Mouse (Mus musculus) left cerebral cortex, postnatal 10 days (tissue): ENCODE results near the gene Lrrk2. TPM values are rescaled to one million over a fixed set of nuclear protein-coding genes. Genes with fewer than 3 reads are reported as not detected.

Experiments used
- DNase-seq, 2 experiments: peaks; one replicate each; pipeline ENCODE4 v3.0.0; 2021 to 2022; ENCODE audit warnings: low spot score in 2 of 2, mixed read lengths in 1 of 2; ENCODE audit errors: extremely low spot score in 1 of 2
- intact Hi-C: fragments of 180-260 bp; cut with DNase I; formaldehyde crosslinking; loops from one replicate; pipeline ENCODE4 v1.15.1; 2025
- total RNA-seq, 2 experiments: library from RNA; stranded (reverse); gene quantifications; 2 replicates each; pipeline ENCODE4 v1.2.3; 2021

The Lrrk2 gene
- 10 to 100 TPM; 10.4 TPM for total RNA-seq

DNA sequence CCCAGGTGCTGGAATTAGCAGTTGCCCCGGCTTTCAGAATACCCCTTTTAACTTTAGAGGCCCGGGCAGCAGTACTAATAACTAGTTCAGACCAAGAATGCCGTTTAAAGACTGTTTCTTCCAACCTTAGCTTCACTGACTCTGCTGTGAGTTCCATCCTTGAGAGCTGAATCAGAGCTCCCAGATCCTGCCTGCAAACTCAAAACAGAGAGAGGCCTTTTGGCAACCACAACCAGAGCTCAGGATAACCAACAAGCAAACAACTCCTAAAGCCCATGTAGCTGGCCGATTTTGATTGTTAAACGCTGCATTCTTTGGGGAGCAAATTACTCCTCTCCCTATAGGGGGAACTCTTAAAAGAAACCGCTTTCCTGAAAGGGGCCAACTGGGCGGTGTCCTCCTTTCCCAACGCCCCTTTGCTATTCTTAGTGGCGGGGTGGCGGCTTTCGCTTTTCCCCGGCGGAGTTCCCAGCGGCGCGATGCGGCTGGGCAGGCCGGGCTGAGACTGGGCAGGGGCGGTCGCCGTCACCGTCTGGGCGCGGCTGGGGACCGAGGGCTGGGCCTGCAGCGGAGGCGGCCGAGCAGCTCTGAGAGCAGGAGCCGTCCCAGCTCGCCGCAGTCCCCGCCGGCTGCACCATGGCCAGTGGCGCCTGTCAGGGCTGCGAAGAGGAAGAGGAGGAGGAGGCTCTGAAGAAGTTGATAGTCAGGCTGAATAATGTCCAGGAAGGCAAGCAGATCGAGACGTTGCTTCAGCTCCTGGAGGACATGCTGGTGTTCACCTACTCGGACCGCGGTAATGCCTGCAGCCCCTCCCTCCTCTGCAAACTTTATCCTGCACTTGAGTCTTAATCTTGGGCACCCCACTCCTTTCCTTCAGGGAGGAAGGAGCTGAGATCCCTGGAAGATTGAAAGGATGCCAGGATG lies at the start of gene Lrrk2:
TSS of gene Lrrk2 (plus strand) at position 531 of the 924 bp plus-strand sequence.
- peak; percentile 45 to 91 for DNase-seq
- intact Hi-C loops, result no loop called here

DNA sequence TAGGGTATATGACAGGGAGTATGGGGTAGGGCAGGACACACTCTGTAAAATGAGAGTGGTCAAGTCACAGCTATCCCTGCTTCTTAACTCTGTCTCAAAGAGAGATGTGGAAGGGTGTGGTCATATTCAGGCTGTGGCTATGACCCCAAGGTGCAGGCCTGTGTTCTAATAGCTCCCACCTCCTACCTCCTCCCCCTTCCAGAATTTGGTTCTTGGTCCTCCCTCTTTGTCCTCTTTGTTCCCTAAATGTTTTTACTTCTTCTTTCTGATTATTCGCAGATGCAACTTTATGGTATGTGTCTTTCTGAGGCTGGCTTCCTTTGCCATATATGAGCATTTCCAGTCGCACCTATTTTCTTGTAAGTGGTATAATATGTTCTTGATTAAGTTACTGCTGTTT lies 48.5 kb upstream of the Lrrk2 start:
- intact Hi-C loops, result no loop called here
- no peak for DNase-seq

DNA sequence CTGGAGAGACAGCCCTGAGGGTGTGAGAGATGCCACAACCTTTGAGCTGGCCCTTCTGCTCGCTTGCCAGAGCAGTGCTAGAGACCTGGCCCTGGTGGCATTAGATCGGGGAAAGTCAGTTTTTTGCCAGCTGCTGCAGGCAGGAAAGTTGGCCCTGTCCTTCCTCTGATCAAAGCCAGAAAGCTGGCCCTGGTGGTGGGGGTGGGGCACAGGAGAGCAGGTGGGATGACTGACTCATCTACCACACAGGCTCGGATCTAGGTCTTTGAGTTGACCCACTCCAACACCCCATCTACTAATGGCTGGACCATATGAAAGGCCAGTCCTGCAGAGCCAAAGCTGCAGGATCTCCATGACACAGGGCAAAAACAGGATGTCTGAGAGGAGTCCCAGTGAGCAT lies 43.8 kb upstream of the Lrrk2 start:
- DNase-seq, result no peak
- intact Hi-C loops, result no loop called here

DNA sequence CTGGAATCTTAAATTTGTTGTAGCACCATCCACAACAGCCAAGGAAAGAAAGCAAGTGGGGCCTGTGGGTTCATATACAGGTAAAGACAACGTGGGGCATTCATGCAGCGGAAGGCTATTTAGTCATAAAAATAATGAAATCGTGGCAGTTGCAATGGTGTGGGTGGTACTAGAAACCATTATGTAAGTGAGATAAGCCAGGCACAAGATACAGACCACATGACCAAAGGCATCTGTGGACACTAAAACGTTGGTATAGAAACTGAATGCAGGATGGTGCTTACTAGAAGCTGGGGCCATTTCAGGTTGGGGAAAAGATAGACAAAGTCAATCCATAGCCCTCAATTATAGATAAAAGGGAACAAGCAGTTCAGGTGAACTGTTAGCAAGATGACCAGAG lies 40.5 kb upstream of the Lrrk2 start:
- no peak for DNase-seq
- intact Hi-C loops, result no loop called here

DNA sequence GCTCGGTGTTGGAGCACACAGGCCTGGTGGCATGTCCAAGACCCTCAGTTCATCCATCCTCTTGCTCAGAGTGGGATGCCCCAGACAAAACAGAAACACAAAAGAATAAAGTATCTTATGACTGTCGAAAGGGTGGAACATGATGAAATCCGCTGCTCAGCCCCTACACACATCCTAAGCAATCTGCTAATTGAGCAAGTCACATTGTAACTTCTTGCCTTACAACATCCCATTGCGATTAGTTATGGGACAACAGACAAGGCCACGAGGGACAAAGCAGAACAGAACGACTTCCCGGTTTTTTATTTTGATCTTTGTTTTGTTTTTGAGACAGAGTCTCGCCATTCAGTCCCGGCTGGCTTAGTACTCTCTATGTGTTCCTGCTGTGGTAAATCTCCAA lies 39.9 kb upstream of the Lrrk2 start:
- no peak for DNase-seq
- intact Hi-C loops, result no loop called here

DNA sequence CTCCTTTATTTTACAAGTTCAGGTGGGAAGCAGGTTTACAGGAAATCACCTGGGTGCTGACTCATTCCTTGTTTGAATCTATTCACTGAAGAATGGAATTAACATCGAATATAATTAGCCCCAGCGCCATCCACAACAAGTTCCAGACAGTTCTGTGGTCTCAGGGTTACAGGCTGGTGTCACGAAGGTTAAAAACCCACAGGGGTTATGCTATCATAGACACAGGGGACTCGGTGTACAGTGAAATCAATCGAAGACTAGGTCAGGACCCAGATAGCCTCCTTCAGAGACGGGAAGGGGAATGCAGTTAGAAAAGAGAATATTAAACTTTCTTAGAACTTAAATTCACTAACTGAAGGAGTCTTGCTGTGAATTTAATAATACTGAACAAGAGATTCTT lies 39.2 kb upstream of the Lrrk2 start:
- DNase-seq, result no peak
- intact Hi-C loops, result no loop called here

DNA sequence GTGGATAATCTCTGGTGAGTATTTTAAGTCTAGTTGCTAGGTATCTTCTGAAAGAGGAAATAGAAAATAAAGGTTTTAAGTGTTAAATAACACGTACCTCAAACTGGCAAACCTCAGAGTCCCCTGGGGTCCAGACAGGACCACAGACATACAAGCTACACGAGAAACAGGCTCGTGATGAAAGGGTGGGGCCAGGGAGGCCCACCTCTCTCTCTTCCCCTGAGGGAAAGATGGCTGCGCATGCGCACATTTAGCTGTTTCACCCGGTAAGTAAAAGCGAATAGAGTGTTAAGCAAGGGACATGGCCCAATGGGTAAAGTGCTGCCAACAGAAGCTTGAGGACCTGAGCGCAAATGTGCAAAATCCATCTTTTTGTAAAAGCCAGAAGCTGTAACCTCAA lies 38.7 kb upstream of the Lrrk2 start:
- no peak for DNase-seq
- intact Hi-C loops, result no loop called here

DNA sequence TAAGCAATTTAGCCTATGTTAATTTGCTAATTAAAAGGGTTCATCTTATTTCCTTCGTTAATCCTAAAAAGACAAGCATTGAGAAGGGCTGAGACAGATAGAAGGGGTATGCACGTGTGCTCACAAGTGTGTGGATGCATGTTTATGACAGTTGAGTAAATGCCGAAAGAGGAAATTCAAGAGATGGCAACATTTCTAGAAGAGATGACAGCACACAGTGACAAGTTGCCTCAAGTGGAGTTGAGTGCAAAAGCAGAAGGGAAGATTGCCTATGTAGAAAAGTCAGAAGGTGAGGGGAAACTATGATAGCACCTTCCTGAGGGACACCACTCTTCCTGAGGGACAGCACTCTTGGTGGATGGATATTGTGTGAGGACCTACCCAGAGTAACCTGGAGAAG lies 31.3 kb upstream of the Lrrk2 start:
- intact Hi-C loops, result no loop called here
- no peak for DNase-seq

DNA sequence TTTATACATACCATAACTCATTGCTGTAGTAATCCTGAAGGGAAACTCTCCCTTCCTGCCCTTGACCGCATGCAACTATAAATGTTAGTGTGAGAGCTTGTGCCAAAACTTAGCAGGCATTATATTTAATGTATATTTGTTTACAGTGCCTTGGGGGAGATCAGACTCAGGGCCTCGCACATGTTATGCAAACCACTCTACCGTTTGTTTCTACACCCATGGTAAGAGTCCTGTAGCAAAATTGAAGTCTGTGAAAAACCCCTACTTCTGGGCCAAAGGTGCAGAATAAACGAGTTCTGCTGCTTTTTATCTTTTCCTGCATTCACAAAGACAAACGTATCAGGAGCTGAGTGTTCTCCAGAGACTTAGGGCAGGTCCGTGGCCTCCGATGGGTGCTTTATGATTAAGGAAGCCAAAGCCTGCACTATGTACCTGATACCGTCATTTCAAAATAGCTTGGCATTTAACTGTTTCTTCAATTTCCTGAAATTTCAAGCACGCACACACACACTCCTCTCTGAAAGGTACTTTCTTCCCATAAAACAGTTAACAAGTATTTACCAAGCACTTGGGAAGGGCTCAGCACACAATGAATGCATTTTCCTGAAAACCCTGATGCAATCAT lies 30.2 kb upstream of the Lrrk2 start:
- DNase-seq, result no peak
- intact Hi-C loops, result no loop called here

DNA sequence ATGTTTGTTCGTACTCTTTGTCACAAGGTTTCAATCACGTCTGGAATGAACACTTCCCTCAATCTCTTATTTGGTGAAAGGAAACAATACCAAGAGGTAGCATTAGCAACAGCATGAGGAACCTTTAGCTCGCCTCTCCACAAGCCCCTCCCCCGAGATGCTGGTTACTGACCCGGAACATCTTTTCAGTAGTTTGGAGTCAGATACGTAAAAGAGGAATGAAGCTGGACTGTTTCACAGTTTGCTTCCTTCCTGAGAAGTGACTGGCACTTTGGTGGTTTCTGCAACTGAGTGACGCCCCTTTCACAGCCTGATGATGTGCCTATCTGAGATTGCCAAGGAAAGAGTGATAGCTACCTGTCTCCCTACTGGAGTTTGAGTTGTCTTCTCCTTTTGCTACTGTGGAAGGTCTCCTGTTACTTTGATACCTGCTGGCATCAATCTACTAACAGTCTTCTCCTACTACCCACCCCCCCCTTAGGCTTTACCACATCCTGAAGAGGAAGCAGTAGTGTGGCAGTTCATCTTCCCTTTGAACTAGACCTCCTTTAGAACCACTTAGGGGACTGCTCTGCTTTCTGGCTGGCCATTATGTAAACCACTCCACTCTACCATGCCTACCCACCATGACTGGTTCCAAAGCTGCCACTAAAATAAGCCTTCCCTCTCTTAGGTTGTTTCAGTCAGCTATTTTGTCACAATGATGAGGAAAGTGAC lies 29.2 kb upstream of the Lrrk2 start:
- intact Hi-C loops, result no loop called here
- no peak for DNase-seq

DNA sequence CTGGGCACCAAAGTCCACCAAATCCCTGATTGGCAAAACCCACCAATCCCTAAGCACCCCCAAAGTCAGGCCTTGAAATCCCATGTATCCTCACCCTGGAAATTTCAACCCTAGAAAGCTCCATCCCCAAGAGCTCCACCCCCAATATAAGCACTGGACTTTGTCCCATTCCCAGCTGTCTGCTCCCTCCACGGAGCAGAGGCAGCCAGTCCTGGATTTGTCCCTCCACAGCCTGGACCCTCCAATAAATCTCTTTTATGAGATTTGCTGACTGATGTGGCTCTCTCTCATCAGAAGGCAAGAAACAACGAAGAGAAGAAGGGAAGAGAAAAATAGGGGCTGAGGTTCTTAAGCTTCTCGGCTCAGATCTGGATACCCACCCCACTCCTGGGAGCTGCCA lies 22.7 kb upstream of the Lrrk2 start:
- DNase-seq, result no peak
- intact Hi-C loops, result no loop called here

DNA sequence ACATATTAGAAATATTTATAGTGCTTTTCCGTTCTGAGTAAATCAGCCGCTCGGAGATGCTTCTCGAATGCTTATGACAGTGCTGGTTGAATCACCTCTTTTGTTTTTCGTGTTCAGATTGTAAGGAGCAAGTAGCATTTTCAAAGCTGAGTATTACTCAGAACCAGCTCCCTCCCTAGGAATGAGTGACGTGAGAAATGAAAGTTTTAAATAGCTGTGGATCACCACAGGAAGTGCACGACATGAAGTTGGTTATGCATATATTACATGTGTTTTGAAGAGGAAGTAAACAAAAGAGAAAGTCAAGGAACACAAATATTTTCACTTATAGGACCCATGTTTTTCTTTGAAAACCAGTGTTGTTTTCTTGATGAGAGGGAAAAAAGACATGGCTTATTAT lies 21.5 kb upstream of the Lrrk2 start:
- intact Hi-C loops, result no loop called here
- no peak for DNase-seq

DNA sequence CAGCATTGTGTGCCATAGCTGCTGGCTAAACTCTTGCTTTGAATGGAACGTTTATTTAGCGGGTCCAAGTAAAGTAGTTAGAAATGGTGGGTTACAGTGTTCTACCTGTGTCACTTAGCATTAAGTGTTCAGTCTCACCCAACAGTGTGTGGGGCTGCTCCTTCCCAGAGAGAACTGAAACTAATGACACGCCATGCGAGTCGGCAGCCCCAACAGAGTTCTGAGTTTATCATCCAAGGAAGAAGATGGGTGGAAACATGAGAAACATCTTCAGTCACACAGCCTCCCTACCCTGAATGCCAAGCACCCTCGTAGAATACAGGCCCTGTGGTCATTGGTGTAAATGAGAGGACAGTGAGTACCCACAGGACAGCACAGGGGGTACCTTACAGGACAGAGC lies 14.7 kb upstream of the Lrrk2 start:
- intact Hi-C loops, result no loop called here
- no peak for DNase-seq

DNA sequence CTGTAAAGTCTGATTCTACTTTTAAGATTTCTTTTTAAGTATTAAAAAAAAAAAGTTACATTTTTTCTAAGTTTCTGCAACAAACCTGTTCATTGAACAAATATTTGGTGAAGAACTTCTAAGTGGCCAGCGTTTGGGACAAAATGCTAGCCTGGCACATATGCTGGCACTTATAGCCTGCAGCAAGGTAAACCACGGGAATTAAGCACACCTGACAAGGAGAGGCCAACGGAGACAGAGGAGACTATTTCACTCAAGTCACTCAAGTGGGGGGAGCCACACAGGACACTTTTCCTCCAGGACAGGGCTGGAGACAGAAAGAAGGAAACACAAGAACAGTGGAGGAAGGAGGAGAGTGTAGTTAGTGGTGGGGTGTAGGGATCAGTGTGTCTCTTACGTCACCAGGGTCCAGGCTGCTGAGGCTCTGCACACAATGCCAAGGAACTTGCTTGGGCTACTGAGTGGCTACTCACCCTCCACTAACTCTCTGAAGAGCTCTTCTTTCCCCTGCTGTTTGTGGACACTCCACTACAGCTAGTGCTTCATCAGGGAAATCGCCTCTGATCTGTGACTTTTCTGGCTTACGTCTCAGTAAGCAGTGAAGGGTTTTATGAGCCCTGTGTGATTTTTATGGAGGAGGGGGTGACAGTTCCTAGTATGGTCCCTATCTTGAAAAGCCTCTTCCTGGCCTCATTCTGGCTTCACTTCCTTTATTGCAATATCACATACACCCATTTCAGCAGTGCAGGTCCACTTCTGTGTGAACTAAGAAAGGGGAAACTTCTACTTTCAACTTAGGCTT lies 12.5 kb upstream of the Lrrk2 start:
- intact Hi-C loops, result no loop called here
- no peak for DNase-seq

DNA sequence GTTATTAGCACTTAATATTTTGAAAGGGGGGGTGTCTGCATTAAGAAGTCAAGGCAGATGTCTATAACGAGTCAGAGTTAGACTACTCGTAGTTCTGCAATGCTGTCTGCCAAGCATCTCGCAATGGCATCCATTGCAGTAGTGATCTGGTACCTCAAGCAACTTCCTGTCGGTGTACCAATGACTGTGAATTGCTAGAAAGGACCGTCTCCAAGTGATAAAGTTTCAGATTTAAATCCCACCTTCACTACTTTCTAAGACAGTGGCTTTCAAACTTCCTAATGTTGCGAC lies 12.0 kb upstream of the Lrrk2 start:
- DNase-seq, result no peak
- intact Hi-C loops, result no loop called here

DNA sequence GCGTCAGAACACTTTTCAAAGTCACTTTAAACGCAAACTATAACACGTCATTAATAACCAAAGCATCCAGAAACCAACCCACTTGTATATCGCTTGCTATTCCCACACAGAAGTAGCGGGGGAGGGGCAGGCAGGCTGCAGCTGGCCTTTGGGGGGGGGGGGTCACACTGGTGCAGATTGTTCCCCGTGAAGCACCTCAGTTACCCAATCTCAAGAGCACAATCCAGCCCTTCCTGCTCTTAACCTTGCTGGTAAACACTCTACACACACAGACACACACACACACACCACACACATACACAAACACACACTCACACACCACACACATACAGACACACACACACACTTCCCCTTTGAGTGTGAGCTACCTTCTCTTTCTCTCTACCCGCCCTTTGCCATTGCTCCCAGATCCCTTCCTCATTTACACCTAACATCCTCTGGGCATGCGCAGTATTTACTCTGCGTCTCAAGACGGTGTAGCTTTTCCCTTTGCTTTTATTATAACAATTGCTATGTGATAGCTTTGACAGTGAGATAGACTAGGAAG lies 8.3 kb upstream of the Lrrk2 start:
- intact Hi-C loops, result no loop called here
- no peak for DNase-seq

DNA sequence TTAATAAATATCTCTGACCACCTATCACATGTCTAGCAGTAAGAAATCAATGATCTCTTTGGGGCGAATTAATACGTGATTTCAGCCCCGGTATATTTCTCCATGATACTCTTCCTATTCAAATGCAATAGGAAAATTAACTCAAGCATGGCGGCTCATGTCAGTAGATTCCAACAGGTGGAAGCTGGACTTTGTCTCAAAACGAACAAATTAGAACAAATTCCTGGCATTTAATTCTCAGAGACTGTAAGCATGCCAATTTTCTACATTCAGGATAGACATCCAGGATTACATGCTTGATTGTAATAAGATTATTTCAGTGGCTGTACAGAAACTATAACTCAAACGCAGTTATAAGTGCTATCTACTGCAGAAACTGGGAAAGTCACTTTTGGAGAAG lies 7.4 kb upstream of the Lrrk2 start:
- DNase-seq, result no peak
- intact Hi-C loops, result no loop called here

DNA sequence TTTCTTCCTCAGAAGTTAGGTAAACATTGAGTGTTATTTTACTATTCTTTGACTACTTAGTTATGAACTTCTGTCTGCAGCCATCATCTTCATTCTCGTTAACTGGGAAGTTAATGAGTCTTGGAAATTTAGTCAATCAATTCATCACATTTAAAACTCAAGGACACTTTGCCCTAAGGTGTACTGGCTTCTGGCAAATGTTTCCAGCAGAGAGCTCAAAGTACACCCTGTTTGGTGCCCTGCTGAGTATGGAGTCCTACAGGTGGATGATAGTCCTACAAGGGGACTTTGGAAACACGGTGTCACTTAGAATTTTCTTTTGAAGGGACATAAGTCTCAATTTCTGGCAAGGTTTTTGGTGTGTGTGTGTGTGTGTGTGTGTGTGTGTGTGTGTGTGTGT lies 1.8 kb upstream of the Lrrk2 start:
- intact Hi-C loops, result no loop called here
- no peak for DNase-seq

DNA sequence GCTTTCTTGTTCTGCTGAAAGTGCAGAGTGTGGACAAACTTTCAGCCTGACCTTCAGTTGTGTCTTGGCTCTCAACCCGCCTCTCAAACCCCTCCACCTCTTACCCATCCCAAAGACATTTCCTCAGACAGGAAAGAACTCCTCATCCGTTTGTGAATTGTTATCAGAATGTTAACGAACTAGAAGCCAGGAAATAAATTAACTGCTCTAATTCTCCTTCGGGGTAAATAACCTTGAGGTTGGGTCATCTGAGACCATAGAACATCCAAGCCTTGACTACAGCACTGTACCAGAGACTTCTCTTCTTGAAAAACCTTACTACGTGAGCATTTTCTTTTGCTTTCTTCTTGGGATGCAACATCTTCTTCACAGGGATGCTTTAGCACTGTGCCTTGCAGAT lies 988 bp upstream of the Lrrk2 start:
- intact Hi-C loops, result no loop called here
- DNase-seq, result no peak
